In the genomic region with DNA sequence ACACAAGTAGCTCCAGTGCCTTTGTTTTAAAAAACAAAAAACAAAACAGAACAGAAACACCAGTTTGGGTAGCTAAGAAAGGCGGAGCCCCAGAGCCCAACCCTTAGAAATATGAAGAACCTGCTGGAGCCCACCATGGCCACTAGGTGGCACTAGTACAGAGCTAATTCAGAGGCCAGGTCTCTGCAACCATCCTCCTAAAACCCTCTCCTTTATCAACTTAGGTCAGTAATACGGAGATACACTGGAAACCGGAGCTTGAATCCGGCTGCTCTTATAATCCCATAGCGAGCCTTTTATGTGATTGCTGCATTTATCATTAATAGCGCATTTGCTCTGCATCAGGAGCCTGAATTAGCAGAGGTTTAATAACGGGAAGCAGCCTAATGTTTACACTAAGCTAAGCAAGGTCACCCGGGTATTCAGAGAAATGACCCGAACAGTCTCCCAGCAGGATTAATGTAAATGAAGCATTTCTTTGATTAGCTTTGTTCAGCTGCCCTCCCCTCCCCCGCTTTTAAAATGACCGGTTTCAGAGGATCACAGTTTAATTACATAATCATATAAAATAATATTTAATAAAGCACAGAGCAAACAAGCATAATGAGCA, we compare ENCODE assay signal across 8 mouse cellular contexts. TPM values are rescaled to one million over a fixed set of nuclear protein-coding genes. Genes with fewer than 3 reads are reported as not detected.
DNase-seq lines count a peak whose midpoint lies in the region; ATAC-seq and TF ChIP-seq lines count a peak whose summit lies in the region.

No protein-coding gene starts in this region.

- peak overlapping the region; percentile 42; the same call in 1 of the 2 replicates for H3K9ac ChIP-seq in hindbrain, postnatal 0 days (replicated peaks; ENCODE audit: low read length)

- H3K27ac ChIP-seq in cortical plate, adult 2 months (ENCODE audit: insufficient read depth, low read length), result 0 out of 2 replicates have a peak overlapping the region, but pooled peaks have one; percentile 12
- H3K27ac ChIP-seq in hindbrain, postnatal 0 days, result peak overlapping the region; percentile 64; the same call in 1 of the 2 replicates
- H3K27ac ChIP-seq in left cerebral cortex, adult 2 months, result peak overlapping the region; percentile 77

- no peaks in the 10 kb centered on the region for H3K27me3 ChIP-seq in hindbrain, postnatal 0 days (ENCODE audit: insufficient read depth, low read length)

- TF ChIP-seq CTCF in cortical plate, adult 2 months (IDR thresholded peaks at IDR 0.05; ENCODE audit: extremely low read depth, insufficient read depth, low read length), result peak; percentile 72
- TF ChIP-seq CTCF in hindbrain, postnatal 0 days (IDR thresholded peaks at IDR 0.05; ENCODE audit: low read depth), result peak; percentile 91
- peak; percentile 99 for TF ChIP-seq CTCF in left cerebral cortex, adult 2 months (IDR thresholded peaks at IDR 0.05)

- H3K9me3 ChIP-seq in hindbrain, postnatal 0 days (ENCODE audit: low read length), result no peaks in the 10 kb centered on the region

- H3K4me1 ChIP-seq in cortical plate, adult 2 months (ENCODE audit: control insufficient read depth, insufficient read depth, low read length), result peaks cover 5% of the 10 kb centered on the region
- peaks cover 5% of the 10 kb centered on the region; the same call in 1 of the 2 replicates for H3K4me1 ChIP-seq in hindbrain, postnatal 0 days (ENCODE audit: insufficient read depth, low read length)

- H3K36me3 ChIP-seq in hindbrain, postnatal 0 days (ENCODE audit: insufficient read depth, low read length), result no peaks in the 10 kb centered on the region

- peak; percentile 89 for ATAC-seq in hindbrain, postnatal 0 days

- TF ChIP-seq POLR2A in cortical plate, adult 2 months (IDR thresholded peaks at IDR 0.05; ENCODE audit: extremely low read depth, insufficient read depth, low read length), result no peak

- WGBS in hindbrain, postnatal 0 days, result 1% methylated on average over 11 of the region's 11 CpGs

- peak overlapping the region; percentile 0; the same call in 1 of the 2 replicates for H3K4me3 ChIP-seq in cortical plate, adult 2 months (ENCODE audit: insufficient read depth, low read length)
- peak overlapping the region; percentile 21; the same call in 1 of the 2 replicates for H3K4me3 ChIP-seq in hindbrain, postnatal 0 days (ENCODE audit: low read length)
- peak overlapping the region; percentile 37 for H3K4me3 ChIP-seq in left cerebral cortex, adult 2 months

- intact Hi-C loops in left cerebral cortex, adult 2 months (cut with DNase I), result loop anchor here (5.0 kb wide), 2 partner anchors 136 to 269 kb away; no protein-coding TSS in a partner anchor

- DNase-seq in adrenal gland, adult 2 months, result peak; percentile 68
- DNase-seq in gastrocnemius, adult 8-10 months (ENCODE audit: low spot score in 2 of 2), result peak; percentile 43 to 47
- DNase-seq in hindbrain, postnatal 0 days (ENCODE audit: low spot score), result peak; percentile 93
- DNase-seq in left cerebral cortex, adult 2 months (ENCODE audit: extremely low spot score in 1 of 2, low spot score in 2 of 2), result peak; percentile 76 to 77
- peak; percentile 65 to 78 for DNase-seq in lung, postnatal 4 days
- DNase-seq in right cerebral cortex, adult 2 months (ENCODE audit: low spot score in 2 of 2), result peak; percentile 85 to 86
- DNase-seq in urinary bladder, postnatal 4 days (ENCODE audit: low spot score in 2 of 2), result peak; percentile 49 to 72

- H3K4me2 ChIP-seq in hindbrain, postnatal 0 days (ENCODE audit: low read depth, low read length), result peak overlapping the region; percentile 57

RNA-seq across cellular contexts. Expression of a gene that starts 53.9 kb away (rescaled TPM):
- not detected for total RNA-seq in adrenal gland, adult 2 months (2021)
- polyA plus RNA-seq in adrenal gland, adult 2 months (2012; rRNA removed), result not detected in 2 replicates
- polyA plus RNA-seq in cortical plate, adult 2 months (2012; rRNA removed), result not detected in 2 replicates
- total RNA-seq in gastrocnemius, adult 8-10 months (2022), result not detected
- total RNA-seq in hindbrain, postnatal 0 days (2014; rRNA removed), result not detected in 2 replicates
- polyA plus RNA-seq in hindbrain, postnatal 0 days (2015; fragmentation: Nextera tagmentation; extraction: Ambion mirVana), result not detected in 2 replicates
- total RNA-seq in left cerebral cortex, adult 2 months (2021), result not detected

Comparison
In these comparisons a context has a peak if more than half of its experiments do, and no peak if none do; other contexts are left out.
1. Peak in every context shown above with its lines: DNase-seq, ATAC-seq, H3K4me3 ChIP-seq and H3K27ac ChIP-seq.
2. H3K27ac ChIP-seq: peak in every context shown above with its lines; median percentile 77 in left cerebral cortex, adult 2 months; 64 in hindbrain, postnatal 0 days; 12 in cortical plate, adult 2 months.